Mouse (Mus musculus) brain, embryonic 18.5 days (tissue): Measurements from ENCODE around the gene Gm20604.

Source experiments
- DNase-seq: peaks from one replicate; pipeline ENCODE4 v3.0.0-alpha.2; 2012; ENCODE audit warnings: low read depth, low spot score

Gene Gm20604

GRCm38 (mm10) chr12:102705906-102706640 is 52.4 kb downstream of the Gm20604 start:
- DNase-seq, result no peak

GRCm38 (mm10) chr12:102705216-102705871 is 53.1 kb downstream of the Gm20604 start:
- peak; percentile 62 for DNase-seq

GRCm38 (mm10) chr12:102704457-102705198 is 53.8 kb downstream of the Gm20604 start, which contains the start of gene Itpk1:
Gene Itpk1 (minus strand): TSS chr12:102704930.
- peak; percentile 54 for DNase-seq

DNA sequence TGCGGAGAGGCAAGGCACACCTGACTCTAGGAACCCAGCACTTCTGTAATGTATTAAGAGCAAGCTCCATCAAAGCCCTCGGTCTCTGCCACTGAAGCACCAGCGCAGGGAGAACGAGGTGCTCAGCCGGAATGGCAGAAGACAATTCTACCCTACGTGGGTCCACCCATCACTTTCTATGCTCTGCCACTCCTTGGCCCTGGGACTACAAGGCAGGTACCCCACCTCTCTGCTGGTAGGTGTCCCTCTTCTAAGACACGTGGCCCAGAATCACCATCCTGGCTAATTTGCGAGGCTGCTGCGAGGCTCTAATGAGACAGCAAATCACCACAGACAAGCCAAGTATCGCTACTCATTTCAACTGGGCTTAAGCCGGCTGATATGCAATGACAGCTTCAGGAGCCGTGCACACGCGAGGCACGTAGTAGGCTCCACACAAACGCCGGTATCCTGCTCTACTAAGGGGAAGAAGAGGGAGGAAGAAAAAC is 54.5 kb downstream of the Gm20604 start:
- DNase-seq, result no peak

DNA sequence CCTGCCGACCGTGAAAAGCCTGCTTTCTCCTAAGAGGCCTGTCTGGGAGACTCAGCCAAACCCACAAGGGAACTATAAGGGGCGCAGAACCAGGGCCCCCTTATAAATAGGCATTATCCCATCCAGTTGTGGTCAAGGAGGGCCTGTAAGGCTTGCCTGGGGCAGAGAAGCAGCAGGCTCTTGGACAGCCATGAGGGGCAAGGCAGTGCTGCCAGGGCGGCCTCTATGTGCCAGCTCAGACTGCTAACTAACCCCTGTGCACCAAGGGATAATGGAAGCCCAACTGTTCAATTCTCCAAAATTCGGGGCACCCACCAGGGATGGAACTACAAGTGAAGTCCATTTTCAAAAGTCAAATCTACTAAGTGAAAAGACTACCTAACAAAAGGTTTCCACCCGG is 55.0 kb downstream of the Gm20604 start:
- no peak for DNase-seq

- no peak for DNase-seq
Observed at GRCm38 (mm10) chr12:102703111-102703412, 55.4 kb downstream of the Gm20604 start.

- peak; percentile 71 for DNase-seq
Observed at GRCm38 (mm10) chr12:102702356-102703110, 55.9 kb downstream of the Gm20604 start.

DNA sequence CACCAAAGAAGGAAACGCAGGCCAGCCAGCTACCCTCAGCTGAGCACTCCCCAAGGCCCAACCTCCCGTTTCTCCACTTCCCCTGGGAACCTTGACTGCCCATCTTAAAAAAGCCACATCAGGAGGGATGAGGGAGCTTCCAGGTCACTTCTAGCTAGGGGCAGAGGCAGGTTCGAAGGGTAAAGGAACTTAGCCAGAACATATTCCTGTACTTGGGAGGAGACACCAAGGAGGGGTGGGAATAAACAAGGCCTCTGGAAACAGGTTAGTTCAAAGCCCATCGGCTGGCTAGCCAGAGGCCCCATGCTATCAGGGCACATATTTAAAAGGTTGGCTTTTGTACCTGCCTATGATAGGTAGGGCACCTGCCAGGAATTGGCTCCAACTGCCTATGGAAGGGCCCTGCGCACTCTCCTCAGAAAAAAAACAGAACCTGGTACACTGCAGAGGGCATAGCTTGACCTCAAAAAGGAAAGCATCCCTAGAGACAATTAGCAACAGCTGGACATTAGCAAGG is 56.7 kb downstream of the Gm20604 start:
- no peak for DNase-seq

- DNase-seq, result no peak
Observed at GRCm38 (mm10) chr12:102700453-102700852, 58.0 kb downstream of the Gm20604 start.

DNA sequence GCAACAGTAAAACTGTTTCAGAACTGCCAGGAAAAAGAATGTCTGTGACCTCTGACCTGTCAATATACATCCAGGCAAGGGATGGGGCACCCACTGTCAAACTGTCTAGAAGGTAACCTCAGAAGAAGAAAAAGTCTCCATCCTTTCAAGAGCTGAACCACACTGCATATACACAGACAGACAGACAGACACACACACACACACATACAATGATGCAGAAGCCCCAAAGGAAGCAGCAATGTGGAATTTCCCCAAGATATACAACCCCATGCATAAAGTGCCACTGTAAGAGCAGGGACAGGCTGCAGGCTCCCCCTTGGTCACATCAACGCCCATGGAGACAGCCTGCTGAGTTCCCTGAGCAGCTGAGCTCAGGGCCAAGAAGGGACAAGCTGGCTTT is 59.3 kb downstream of the Gm20604 start:
- no peak for DNase-seq

GRCm38 (mm10) chr12:102698089-102698684 is 60.3 kb downstream of the Gm20604 start:
- DNase-seq, result no peak

DNA sequence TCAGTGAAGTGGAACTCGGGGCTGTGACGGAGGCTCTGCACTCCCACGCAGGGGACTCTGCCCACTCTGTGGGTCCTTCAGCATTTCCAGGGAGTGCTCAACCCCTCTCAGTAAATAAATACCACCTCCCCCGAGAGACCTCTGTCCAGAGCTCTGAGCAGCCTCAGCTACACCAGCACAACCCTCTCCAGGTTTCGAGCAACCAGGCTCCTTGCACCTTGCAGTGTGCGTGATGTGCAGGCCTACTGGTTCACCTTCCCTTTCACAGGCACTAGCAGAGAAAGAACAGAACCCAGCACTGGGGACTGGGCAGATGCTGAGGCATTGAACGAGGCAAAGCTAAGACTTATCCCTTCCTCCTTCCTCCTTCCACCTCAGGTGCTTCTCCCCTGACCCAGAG is 61.1 kb downstream of the Gm20604 start:
- no peak for DNase-seq

DNA sequence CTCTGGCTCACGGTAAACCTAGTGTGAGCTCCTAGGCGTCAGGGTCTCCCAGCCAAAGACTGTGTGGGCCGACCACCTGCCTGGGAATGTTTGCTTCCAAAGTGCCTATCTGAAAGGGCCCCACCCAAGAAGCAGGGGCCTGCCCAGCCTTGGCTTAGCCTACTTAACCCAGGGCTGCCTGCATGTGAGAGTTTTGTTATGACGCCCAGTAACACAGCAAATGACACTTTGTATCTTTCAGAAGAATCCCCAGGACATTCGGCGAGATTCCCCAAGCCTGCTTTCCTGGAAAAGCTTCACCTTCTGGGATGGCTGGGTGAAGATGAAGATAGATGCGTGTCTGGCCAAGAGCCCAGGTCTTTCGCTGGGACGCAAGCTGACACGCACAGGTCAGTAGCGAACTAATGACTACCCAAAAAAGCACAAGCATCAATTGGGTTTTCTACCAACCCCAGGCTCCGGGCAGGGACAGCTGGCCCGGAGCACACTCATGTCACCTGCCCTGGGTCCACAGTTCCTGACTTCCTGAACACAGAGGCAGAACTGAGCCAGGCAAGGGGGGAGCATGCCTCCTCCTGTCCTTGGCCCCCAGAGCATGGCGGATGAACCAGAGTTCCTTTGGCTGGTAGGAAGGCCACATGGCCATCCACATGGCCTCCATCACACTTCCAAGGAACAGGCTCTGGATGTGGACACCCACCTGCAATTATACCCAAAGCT is 61.7 kb downstream of the Gm20604 start:
- no peak for DNase-seq

GRCm38 (mm10) chr12:102695369-102696239 is 62.9 kb downstream of the Gm20604 start:
- no peak for DNase-seq

GRCm38 (mm10) chr12:102691761-102692160 is 66.7 kb downstream of the Gm20604 start:
- no peak for DNase-seq
